Mouse (Mus musculus): ENCODE measurements around the gene Klf6.

The Klf6 gene

GRCm38 (mm10) chr13:5899641-5900040 lies 38.4 kb downstream of the Klf6 start:
- no peak for DNase-seq (ENCODE audit: low spot score)

- no peak for DNase-seq (ENCODE audit: low spot score)
These were observed 51.9 kb downstream of the Klf6 start for GRCm38 (mm10) chr13:5913201-5913600.

GRCm38 (mm10) chr13:5917360-5917759 lies 56.1 kb downstream of the Klf6 start:
- DNase-seq (ENCODE audit: low spot score), result no peak

- no peak for DNase-seq (ENCODE audit: low spot score)
These were observed 58.7 kb downstream of the Klf6 start for GRCm38 (mm10) chr13:5919966-5920365.
